Mouse (Mus musculus): ENCODE measurements at regions not wholly inside any gene's neighbourhood (a gene's known extent, or its start where the extent isn't known, plus 50 kb on each side); places are given as distances from the start of the nearest gene placed in this dataset.

DNA sequence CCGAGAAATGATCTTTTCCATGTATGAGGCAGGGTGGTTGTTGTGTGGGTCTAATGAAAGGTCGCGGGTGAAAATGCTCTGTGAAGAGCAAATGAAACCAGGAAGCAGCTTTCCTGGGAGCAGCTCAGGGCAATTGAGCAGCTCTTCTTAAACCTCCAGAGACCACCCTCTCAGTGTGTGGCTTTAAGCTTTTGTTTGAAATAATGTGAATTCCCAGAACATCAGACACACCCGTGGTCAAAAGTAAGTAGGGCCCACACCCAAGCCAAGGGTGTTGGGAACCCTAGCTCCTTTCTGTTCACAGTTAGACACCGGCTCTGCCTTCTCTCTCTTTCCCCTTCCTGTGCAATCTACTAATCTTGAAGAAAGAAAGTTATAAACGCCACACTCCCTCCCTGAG lies 450.5 kb downstream of the Bnc2 start:
- H3K4me1 ChIP-seq (ENCODE audit: control insufficient read depth, insufficient read depth, low read length), result no peaks in the 10 kb centered on the region
- no peak overlapping the region for H3K4me3 ChIP-seq (ENCODE audit: low read depth, low read length)
- ATAC-seq (replicated peaks; ENCODE audit: insufficient number of reproducible peaks, low FRiP score, low TSS enrichment, low read depth) (no peak), DNase-seq (ENCODE audit: low spot score) (no peak)
- no peak overlapping the region for H3K9ac ChIP-seq (replicated peaks; ENCODE audit: low read length)
- 60% methylated on average over 6 of the region's 6 CpGs for WGBS
- H3K27ac ChIP-seq (replicated peaks; ENCODE audit: low read depth, low read length), result no peak overlapping the region
- H3K36me3 ChIP-seq (replicated peaks; ENCODE audit: control insufficient read depth, insufficient read depth, low read depth, low read length), result no peaks in the 10 kb centered on the region
- H3K27me3 ChIP-seq (ENCODE audit: control insufficient read depth, insufficient read depth, low read length), result no peaks in the 10 kb centered on the region
- no peaks in the 10 kb centered on the region for H3K9me3 ChIP-seq (replicated peaks; ENCODE audit: control insufficient read depth, low read length)
- no peak overlapping the region for H3K4me2 ChIP-seq (ENCODE audit: low read depth, low read length)
